16 mouse cellular contexts compared by ENCODE assay signal in the genomic region with DNA sequence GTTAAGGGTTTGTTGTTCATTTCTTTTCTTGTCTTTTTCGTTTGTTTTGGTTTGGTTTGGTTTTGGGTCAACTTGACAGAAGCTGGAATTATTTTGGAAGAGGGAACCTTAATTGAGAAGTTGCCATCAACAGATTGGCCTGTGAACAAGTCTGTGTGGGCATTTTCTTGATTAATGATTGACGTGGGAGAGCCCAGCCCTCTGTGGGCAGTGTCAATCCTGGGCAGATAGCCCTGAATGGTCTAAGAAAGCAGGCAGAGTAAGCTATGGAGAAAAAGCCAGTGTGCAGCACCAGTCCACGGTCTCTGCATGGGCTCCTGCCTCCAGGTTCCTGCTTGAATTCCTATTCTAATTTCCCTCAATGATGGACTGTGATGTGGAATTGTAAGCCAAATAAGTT.
"Had no signal": no experiment of that assay in that cellular context is flagged by ENCODE, and none has a peak within 500 bp of the region (broad histone marks: within the 10 kb centered on the region; RNA-seq: fewer than 3 reads in every experiment).

No protein-coding gene starts in this region.

- DNase-seq: layer of hippocampus, adult 9-11 months; liver; lung, adult 2 months; lung, postnatal 36 days; thymus, postnatal 4 days had no signal

- H3K4me2 ChIP-seq: hindbrain, embryonic 15.5 days; limb, embryonic 12.5 days; liver, embryonic 15.5 days; midbrain, embryonic 11.5 days; midbrain, embryonic 15.5 days; neural tube, embryonic 12.5 days had no signal

- H3K27me3 ChIP-seq: hindbrain, embryonic 15.5 days; limb, embryonic 12.5 days; liver, embryonic 15.5 days; megakaryocyte, embryonic 14.5 days; midbrain, embryonic 15.5 days; neural tube, embryonic 12.5 days had no signal

- H3K36me3 ChIP-seq: hindbrain, embryonic 15.5 days; limb, embryonic 12.5 days; liver, embryonic 15.5 days; midbrain, embryonic 15.5 days; neural tube, embryonic 12.5 days had no signal

- H3K4me3 ChIP-seq: hindbrain, embryonic 15.5 days; limb, embryonic 12.5 days; liver, embryonic 15.5 days; megakaryocyte, embryonic 14.5 days; midbrain, embryonic 15.5 days; neural tube, embryonic 12.5 days had no signal

- H3K9ac ChIP-seq: hindbrain, embryonic 15.5 days; limb, embryonic 12.5 days; liver, embryonic 15.5 days; midbrain, embryonic 15.5 days; neural tube, embryonic 12.5 days had no signal

- ATAC-seq: inflammation-experienced regulatory T-cells, adult 6 months; intestine, postnatal 0 days; lung, postnatal 0 days; midbrain, embryonic 15.5 days had no signal

- H3K27ac ChIP-seq: hindbrain, embryonic 15.5 days; limb, embryonic 12.5 days; liver, embryonic 15.5 days; midbrain, embryonic 15.5 days; neural tube, embryonic 12.5 days; stomach, postnatal 0 days had no signal

- H3K9me3 ChIP-seq: hindbrain, embryonic 15.5 days; limb, embryonic 12.5 days; liver, embryonic 15.5 days; megakaryocyte, embryonic 14.5 days; midbrain, embryonic 15.5 days; neural tube, embryonic 12.5 days had no signal

- H3K4me1 ChIP-seq: limb, embryonic 12.5 days; liver, embryonic 15.5 days; neural tube, embryonic 12.5 days had no signal
